Mouse (Mus musculus) embryo, embryonic 10 days (tissue): ENCODE results near the gene Klk1b5.
A peak's percentile ranks its signal among the peaks of the same experiment; 100 is the strongest.

ENCODE experiments used
- DNase-seq: peaks from one replicate; pipeline ENCODE4 v3.0.0-alpha.2; 2015; ENCODE audit warnings: low spot score

The Klk1b5 gene

GRCm38 (mm10) chr7:44253023-44253616 lies 37.4 kb downstream of the Klk1b5 start:
- DNase-seq = peak; percentile 5

GRCm38 (mm10) chr7:44254930-44255329 lies 39.2 kb downstream of the Klk1b5 start:
- DNase-seq = no peak

- no peak for DNase-seq
Measured at GRCm38 (mm10) chr7:44257278-44257677, 41.5 kb downstream of the Klk1b5 start, which contains the start of gene Acp4. Gene Acp4, minus strand, starts transcription at chr7:44257378.

GRCm38 (mm10) chr7:44260410-44260809 lies 44.7 kb downstream of the Klk1b5 start:
- DNase-seq = no peak

GRCm38 (mm10) chr7:44261147-44261546 lies 45.4 kb downstream of the Klk1b5 start, which contains the start of gene Gm15517:
Gene Gm15517, plus strand, starts transcription at chr7:44261447.
- DNase-seq = no peak

GRCm38 (mm10) chr7:44262791-44263643 lies 47.3 kb downstream of the Klk1b5 start:
- DNase-seq = peak; percentile 97

- DNase-seq = no peak
Measured at GRCm38 (mm10) chr7:44268117-44268516, 52.4 kb downstream of the Klk1b5 start.

- no peak for DNase-seq
Measured at GRCm38 (mm10) chr7:44269397-44269796, 53.7 kb downstream of the Klk1b5 start.
